Mouse (Mus musculus): Measurements from ENCODE around the gene Chac1.

Chac1 gene

GRCm38 (mm10) chr2:119350555-119351486 is at the start of gene Chac1:
Gene Chac1 (plus strand): TSS chr2:119351229.
- peak; percentile 51 for DNase-seq (ENCODE audit: low spot score)

DNA sequence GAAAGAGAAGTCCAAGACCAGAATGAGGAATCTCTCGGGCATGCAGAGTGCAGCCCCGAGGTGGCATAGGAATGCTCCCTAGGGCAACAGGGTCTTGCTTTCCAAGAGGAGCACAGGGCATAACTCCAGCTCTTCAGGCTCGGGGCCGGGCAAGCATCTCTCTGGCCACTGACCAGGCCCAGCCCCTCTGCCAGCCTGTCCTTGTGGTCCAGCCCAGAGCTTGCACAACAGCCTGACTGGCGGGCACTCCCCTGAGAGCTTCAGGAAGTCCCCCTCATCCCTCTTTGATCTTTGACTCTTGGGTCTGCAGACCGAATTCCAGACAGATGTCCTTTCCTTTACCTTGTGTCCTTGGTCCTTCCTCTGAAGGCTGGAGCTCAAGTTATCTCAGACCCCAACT is 48.2 kb upstream of the Chac1 start:
- no peak for DNase-seq (ENCODE audit: low spot score)

GRCm38 (mm10) chr2:119304391-119304790 is 46.6 kb upstream of the Chac1 start:
- no peak for DNase-seq (ENCODE audit: low spot score)

- DNase-seq (ENCODE audit: low spot score) = no peak
Measured at GRCm38 (mm10) chr2:119304798-119305208, 46.2 kb upstream of the Chac1 start.

DNA sequence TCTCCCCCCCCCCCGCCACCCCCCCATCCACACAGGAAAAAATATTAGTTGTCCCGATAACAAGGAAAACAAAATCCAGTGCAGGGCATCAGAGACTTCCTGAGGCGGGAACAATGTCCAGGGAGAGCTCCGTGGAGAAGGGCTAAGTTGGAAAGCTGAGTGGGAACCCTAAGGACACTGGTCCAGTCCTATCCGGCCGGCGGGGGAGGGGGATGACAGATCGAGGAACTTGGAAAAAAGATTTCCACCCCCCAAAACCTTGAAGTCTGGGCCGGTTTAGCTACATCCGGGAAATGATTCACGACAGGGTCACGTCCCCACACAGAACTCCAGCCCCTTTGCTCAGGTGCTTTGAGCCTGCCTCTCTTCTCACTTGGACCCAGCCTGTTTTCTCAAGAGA is 39.5 kb upstream of the Chac1 start:
- DNase-seq (ENCODE audit: low spot score) = no peak

GRCm38 (mm10) chr2:119312380-119312958 is 38.6 kb upstream of the Chac1 start:
- no peak for DNase-seq (ENCODE audit: low spot score)

DNA sequence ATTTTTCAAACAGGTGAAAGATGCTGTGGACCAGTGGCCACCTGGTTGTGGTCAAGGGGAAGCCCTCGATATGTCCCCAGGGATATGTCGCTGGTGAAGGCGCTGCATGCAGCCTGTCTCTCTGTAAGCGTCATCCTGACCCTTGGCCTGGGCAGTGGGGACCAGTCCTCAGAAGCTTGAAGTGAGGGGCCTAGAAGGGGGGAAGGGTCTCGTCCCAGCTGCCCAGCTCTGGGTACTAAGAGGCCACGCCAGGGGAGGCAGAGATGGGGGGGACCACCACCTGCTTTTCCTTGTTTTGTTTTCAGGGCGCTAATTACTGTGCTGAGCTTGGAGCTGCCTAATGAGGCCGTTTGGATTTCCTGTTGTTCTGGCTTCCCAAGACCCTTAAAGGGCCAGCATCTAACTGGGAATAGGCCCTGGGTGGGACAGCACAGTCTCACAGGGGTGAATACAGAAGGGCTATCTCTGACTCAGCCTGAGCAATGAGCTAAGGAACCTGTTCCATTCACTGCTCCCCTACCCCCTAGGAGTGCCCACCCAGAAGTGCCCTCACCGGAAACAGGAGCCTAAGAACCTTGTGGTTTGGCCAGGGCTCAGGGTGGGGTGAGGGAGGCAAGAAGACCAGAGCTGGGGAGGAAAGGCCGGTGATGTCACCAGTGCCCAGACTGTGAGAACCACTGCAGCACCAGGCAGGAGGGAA is 37.1 kb upstream of the Chac1 start:
- DNase-seq (ENCODE audit: low spot score) = no peak

GRCm38 (mm10) chr2:119314742-119315310 is 36.2 kb upstream of the Chac1 start:
- DNase-seq (ENCODE audit: low spot score) = no peak

DNA sequence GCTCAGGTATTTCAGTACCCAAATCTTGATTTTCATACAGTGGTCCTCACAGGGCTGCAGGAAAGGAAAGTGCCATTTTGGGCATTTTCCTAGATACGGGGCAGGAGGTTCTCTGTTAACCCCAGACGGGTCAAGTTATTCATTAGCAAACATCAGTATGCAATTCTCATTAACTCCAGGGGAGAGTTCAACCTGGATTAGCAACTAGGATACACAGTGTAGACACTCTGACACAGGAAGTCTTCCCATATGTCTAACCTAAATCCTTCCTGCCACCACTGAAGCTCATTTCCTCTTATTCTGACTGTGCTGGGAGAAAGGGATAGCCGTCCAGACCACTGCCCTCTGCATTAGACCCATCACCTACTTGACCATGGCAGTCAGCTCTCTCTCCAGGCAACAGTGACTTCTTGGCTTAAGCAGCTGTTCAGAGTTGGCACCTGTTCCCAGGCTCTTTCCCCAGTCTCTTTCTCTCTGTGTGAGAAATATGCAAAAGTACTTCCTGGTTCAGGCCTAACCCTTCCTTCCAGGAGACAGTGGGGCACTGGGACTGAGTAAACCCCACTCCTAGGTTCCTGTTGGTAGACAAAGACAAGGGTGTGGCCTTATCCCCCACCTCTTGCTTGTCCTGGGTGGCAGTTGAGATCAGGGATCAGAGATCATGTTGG is 32.9 kb upstream of the Chac1 start:
- no peak for DNase-seq (ENCODE audit: low spot score)

- DNase-seq (ENCODE audit: low spot score) = no peak
Measured at GRCm38 (mm10) chr2:119320571-119320970, 30.5 kb upstream of the Chac1 start.

DNA sequence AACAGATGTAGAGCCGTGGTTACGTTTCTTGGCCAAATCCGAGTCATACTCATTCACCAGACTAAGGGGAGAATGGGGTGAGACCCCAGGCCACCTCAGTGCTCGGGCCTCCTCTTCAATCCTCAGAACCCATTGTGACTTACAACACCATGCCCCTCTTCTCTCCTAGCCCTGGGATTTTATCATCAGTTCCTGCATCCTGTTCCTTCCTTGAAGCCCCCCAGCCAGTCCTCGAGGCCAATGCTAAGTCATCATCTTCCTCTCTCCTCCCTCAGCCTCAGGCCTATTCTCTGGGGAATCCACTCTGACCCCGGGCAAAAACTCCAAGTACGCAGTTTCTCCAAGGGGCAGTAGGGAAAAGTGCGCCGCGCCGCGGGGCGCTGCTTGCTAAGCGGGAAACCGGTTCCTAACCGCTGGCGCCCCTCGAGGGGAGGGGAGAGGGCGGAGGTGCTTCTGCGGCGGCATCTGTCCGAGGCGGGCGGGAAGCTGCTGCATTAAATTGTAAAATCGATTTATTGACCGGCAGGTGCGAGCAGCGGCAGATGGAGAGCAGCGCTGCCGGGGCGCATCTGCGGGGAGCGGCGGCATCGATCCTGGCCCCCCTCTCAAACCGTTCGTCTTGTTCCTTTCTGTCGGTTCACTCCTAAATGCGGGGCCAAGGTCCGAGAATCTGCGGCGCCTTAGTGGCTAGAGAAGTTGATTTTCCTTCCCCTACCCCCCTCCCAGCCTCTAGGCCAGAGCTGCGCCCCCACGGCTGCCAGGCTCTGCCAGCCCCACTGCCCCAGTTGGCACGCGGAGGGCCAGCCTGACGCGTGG is 29.1 kb upstream of the Chac1 start:
- no peak for DNase-seq (ENCODE audit: low spot score)

GRCm38 (mm10) chr2:119322587-119323300 is 28.3 kb upstream of the Chac1 start:
- DNase-seq (ENCODE audit: low spot score) = no peak

GRCm38 (mm10) chr2:119323866-119324575 is 27.0 kb upstream of the Chac1 start:
- DNase-seq (ENCODE audit: low spot score) = no peak

GRCm38 (mm10) chr2:119324576-119325318 is 26.3 kb upstream of the Chac1 start:
- no peak for DNase-seq (ENCODE audit: low spot score)

- DNase-seq (ENCODE audit: low spot score) = no peak
Measured at GRCm38 (mm10) chr2:119325568-119326143, 25.4 kb upstream of the Chac1 start, which contains the start of gene Dll4. Gene Dll4 (plus strand): TSS chr2:119325784.

DNA sequence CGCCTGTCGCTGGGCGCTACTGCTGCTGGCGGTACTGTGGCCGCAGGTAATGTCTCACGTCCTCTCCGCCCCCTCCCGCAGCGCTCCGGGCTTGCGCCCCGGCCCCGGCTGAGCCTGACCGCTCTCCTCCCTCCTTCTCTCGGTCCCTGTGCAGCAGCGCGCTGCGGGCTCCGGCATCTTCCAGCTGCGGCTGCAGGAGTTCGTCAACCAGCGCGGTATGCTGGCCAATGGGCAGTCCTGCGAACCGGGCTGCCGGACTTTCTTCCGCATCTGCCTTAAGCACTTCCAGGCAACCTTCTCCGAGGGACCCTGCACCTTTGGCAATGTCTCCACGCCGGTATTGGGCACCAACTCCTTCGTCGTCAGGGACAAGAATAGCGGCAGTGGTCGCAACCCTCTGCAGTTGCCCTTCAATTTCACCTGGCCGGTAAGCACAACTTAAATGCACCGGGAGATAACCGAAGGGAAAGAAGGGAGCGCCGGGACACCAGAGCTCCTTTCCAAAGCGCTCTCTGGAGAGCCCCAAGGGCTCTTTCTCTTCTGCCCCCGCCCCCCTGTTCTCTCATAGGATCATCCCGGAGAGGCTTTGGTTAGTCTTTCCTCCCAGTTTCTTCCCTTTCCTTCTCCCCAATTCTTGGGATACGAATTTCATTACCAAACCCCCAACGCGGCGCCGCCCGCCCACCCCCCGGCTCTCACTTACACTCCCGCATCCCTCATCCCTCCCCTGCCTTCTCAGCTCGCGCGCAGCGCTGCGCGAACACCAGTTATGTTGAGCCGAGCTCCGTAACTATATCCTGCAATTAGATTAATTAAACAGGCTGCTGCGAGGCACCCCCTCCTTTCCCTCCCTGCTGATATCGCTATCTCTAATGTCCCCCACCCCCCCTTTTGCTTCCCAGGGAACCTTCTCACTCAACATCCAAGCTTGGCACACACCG is 24.6 kb upstream of the Chac1 start:
- DNase-seq (ENCODE audit: low spot score) = no peak

- DNase-seq (ENCODE audit: low spot score) = no peak
Measured at GRCm38 (mm10) chr2:119327102-119327480, 23.9 kb upstream of the Chac1 start.
